Mouse (Mus musculus) forebrain, postnatal 0 days (tissue): ENCODE measurements around the gene Grcc10. TPM values are rescaled to one million over a fixed set of nuclear protein-coding genes. Genes with fewer than 3 reads are reported as not detected.
A peak's percentile ranks its signal among the peaks of the same experiment; 100 is the strongest.

Experiments used
- ATAC-seq: fragments of 200-750 bp; cut with Nextera tagmentation; 2 replicates; pipeline ENCODE4 v1.8.0; 2017; ENCODE audit warnings: mild to moderate bottlenecking, moderate library complexity
- DNase-seq: peaks from one replicate; pipeline ENCODE4 v3.0.0-alpha.2; 2015
- H3K27ac ChIP-seq: fragments of 300-500 bp; sonication (generic); 2 replicates; pipeline ENCODE4 v1.5.1; 2014; ENCODE audit warnings: low read depth, mild to moderate bottlenecking, antibody characterized with exemption, low read length, moderate library complexity, mixed read lengths
- H3K27me3 ChIP-seq: fragments of 300-500 bp; sonication (generic); 2 replicates; pipeline ENCODE4 v1.6.1; 2014; ENCODE audit warnings: mild to moderate bottlenecking, low read length, mixed read lengths; ENCODE audit not compliant: insufficient read depth
- H3K36me3 ChIP-seq: fragments of 300-500 bp; sonication (generic); 2 replicates; pipeline ENCODE4 v1.6.1; 2014; ENCODE audit warnings: mild to moderate bottlenecking, moderate library complexity; ENCODE audit not compliant: insufficient read depth
- H3K4me1 ChIP-seq: fragments of 300-500 bp; sonication (generic); 2 replicates; pipeline ENCODE4 v1.6.1; 2014; ENCODE audit warnings: antibody characterized with exemption; ENCODE audit not compliant: insufficient read depth
- H3K4me2 ChIP-seq: fragments of 300-500 bp; sonication (generic); 2 replicates; pipeline ENCODE4 v1.6.1; 2014; ENCODE audit warnings: low read depth, mild to moderate bottlenecking, moderate library complexity
- H3K4me3 ChIP-seq: fragments of 300-500 bp; sonication (generic); 2 replicates; pipeline ENCODE4 v1.5.1; 2014; ENCODE audit warnings: low read depth, low read length, mixed read lengths
- H3K9ac ChIP-seq: fragments of 300-500 bp; sonication (generic); 2 replicates; pipeline ENCODE4 v1.6.1; 2014; ENCODE audit warnings: mild to moderate bottlenecking
- H3K9me3 ChIP-seq: fragments of 300-500 bp; sonication (generic); 2 replicates; pipeline ENCODE4 v1.6.1; 2016; ENCODE audit warnings: low read length
- CTCF ChIP-seq: sonication (generic); IDR thresholded peaks from 2 replicates; pipeline ENCODE4 v1.5.1; 2016; ENCODE audit warnings: antibody characterized with exemption, control low read depth, low read depth
- WGBS: fragments of 180-500 bp; shearing (Covaris S2); extraction: QIAGEN DNeasy Blood & Tissue Kit; methylation state at CpG from one replicate; pipeline ENCODE4 v1.1.7; 2014; 5-methylcytosine and 5-hydroxymethylcytosine counted together
- microRNA counts: library from miRNA; unstranded; fragments of <30 nt; microRNA quantifications from one replicate; lab custom pipeline; 2015
- microRNA-seq, 2 experiments: library from miRNA; unstranded; fragments of <30 nt; microRNA quantifications; one replicate each; pipeline ENCODE4; 2016
- polyA plus RNA-seq: library from polyadenylated mRNA; unstranded; fragments of >200 nt; fragmentation: Nextera tagmentation; extraction: Ambion mirVana; gene quantifications from 2 replicates; pipeline ENCODE4 v1.2.1, GENCODE M21; 2015
- total RNA-seq: library from RNA; depleted of rRNA; stranded (reverse); fragments of >200 nt; gene quantifications from 2 replicates; pipeline ENCODE4 v1.2.3, GENCODE M21; 2014; rRNA removed

The Grcc10 gene
- total and polyA plus RNA-seq, 2 experiments from 2014 or later = 257 to 699 TPM

DNA sequence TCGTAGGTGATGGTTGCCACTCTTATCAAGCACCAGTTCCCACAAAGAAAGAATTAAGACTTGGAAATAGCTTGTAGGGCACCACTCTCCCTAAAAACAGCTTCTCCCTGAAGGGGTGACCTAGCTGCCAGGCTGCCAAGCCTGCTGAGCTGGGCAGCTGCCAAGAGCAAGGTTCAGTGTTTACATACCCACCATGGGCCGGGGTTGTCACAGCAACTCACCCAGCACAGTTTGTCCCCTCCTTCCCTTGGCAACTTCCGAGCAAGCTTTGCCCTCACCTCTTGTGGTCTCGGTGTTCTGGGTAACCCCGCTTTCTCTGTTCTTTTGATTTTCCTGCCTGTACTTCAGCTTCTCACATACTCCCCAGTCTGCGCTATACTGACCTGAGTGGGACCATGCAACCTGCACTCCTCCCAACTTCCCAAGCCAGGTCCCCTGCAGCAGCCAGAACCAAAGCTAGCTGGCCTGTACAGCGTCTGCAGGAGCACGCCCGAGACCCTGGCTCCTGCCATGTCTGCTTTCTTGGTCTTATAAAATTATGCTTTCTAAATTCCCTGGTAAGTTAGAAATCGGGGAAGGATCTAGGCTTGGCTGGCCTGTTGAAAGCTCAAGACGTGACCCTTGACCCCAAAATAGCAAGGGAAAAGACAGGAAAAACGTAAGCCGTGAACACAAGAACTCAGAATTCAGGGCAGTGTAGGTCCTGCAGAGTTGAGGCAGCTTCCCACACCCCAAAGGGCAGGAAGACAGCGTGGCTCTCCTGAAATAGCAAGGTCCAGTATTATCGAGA lies 46.8 kb downstream of the Grcc10 start:
- Histone ChIP-seq H3K9me3 (no peaks in the 10 kb centered on the region), H3K36me3 (no peaks in the 10 kb centered on the region; the same call in 1 of the 2 replicates), H3K4me2 (no peak overlapping the region), H3K27ac (0 out of 2 replicates have a peak overlapping the region, but pooled peaks have one; percentile 45), H3K4me1 (no peaks in the 10 kb centered on the region), H3K4me3 (no peak overlapping the region), H3K27me3 (no peaks in the 10 kb centered on the region), H3K9ac (no peak overlapping the region)
- no peak for TF ChIP-seq CTCF
- WGBS = 63% methylated on average over 15 of the region's 15 CpGs
- DNase-seq = peak; percentile 62
- ATAC-seq = peak; percentile 81

- H3K9me3 ChIP-seq = no peaks in the 10 kb centered on the region
- H3K4me3 ChIP-seq = no peak overlapping the region
- H3K27me3 ChIP-seq = no peaks in the 10 kb centered on the region
- 79% methylated on average over 15 of the region's 15 CpGs for WGBS
- no peak for DNase-seq
- no peak overlapping the region for H3K9ac ChIP-seq
- no peak for ATAC-seq
- no peaks in the 10 kb centered on the region for H3K4me1 ChIP-seq
- no peak overlapping the region for H3K4me2 ChIP-seq
- H3K36me3 ChIP-seq = no peaks in the 10 kb centered on the region
- no peak for TF ChIP-seq CTCF
- 0 out of 2 replicates have a peak overlapping the region, but pooled peaks have one; percentile 45 for H3K27ac ChIP-seq
These were observed 47.8 kb downstream of the Grcc10 start for GRCm38 (mm10) chr6:124693243-124693981.

GRCm38 (mm10) chr6:124690517-124690916 lies 50.7 kb downstream of the Grcc10 start:
- Histone ChIP-seq H3K36me3 (no peaks in the 10 kb centered on the region), H3K27ac (no peak overlapping the region), H3K4me1 (no peaks in the 10 kb centered on the region), H3K27me3 (no peaks in the 10 kb centered on the region), H3K9me3 (no peaks in the 10 kb centered on the region), H3K4me2 (no peak overlapping the region), H3K9ac (no peak overlapping the region), H3K4me3 (no peak overlapping the region)
- no peak for TF ChIP-seq CTCF
- 92% methylated on average over 3 of the region's 3 CpGs for WGBS
- ATAC-seq = no peak
- DNase-seq = no peak

MicroRNAs encoded within 50 kb of the gene (microRNA counts, 519-probe panel; counts per million panel counts)
- microRNA mmu-miR-141 (lab: Ali Mortazavi, UCI) (2,089 counts per million, percentile 17 among the panel's probes with 10 or more counts), microRNA mmu-miR-200c (lab: Ali Mortazavi, UCI) (2,847 counts per million, percentile 22 among the panel's probes with 10 or more counts)

Small RNAs within 50 kb of the gene (microRNA-seq; reads per million reads assigned to microRNA genes)
- gene Mir141 = 87.3 to 89.4 reads per million in 2 experiments
- 387 to 424 reads per million in 2 experiments for gene Mir200c

Other genes starting within 250 kb of the Grcc10 start
- gene C1rl, start 248.3 kb downstream of the Grcc10 start, total RNA-seq = 0.48 TPM in 1 of 2 replicates, not detected in the other
- 0.19 and 0.22 TPM in 2 replicates for gene C1rl, start 248.3 kb downstream of the Grcc10 start, polyA plus RNA-seq
- 0.23 and 1.1 TPM in 2 replicates for gene C1ra, start 229.0 kb downstream of the Grcc10 start, total RNA-seq
- 0.49 and 0.58 TPM in 2 replicates for gene C1ra, start 229.0 kb downstream of the Grcc10 start, polyA plus RNA-seq
- 1.9 and 2.9 TPM in 2 replicates for gene C1s1, start 199.0 kb downstream of the Grcc10 start, total RNA-seq
- 0.67 and 0.83 TPM in 2 replicates for gene C1s1, start 199.0 kb downstream of the Grcc10 start, polyA plus RNA-seq
- not detected in 2 replicates for gene C1rb, start 171.1 kb downstream of the Grcc10 start, total RNA-seq
- not detected in 2 replicates for gene C1rb, start 171.1 kb downstream of the Grcc10 start, polyA plus RNA-seq
- 0.15 and 0.19 TPM in 2 replicates for gene C1s2, start 105.3 kb downstream of the Grcc10 start, total RNA-seq
- 0.17 and 0.18 TPM in 2 replicates for gene C1s2, start 105.3 kb downstream of the Grcc10 start, polyA plus RNA-seq
- 27.6 and 35.6 TPM in 2 replicates for gene Lpcat3, start 78.3 kb downstream of the Grcc10 start, total RNA-seq
- 34.3 and 41.3 TPM in 2 replicates for gene Lpcat3, start 78.3 kb downstream of the Grcc10 start, polyA plus RNA-seq
- gene Emg1, start 29.2 kb downstream of the Grcc10 start, total RNA-seq = 105 TPM in 2 replicates
- 96.2 and 116 TPM in 2 replicates for gene Emg1, start 29.2 kb downstream of the Grcc10 start, polyA plus RNA-seq
- 200 and 215 TPM in 2 replicates for gene Phb2, start 29.0 kb downstream of the Grcc10 start, total RNA-seq
- 271 TPM in 2 replicates for gene Phb2, start 29.0 kb downstream of the Grcc10 start, polyA plus RNA-seq
- gene Ptpn6, start 2.7 kb downstream of the Grcc10 start, total RNA-seq = 2.2 and 2.9 TPM in 2 replicates
- 3.6 and 3.8 TPM in 2 replicates for gene Ptpn6, start 2.7 kb downstream of the Grcc10 start, polyA plus RNA-seq
- not detected in 2 replicates for gene Gm45234, start 14.6 kb upstream of the Grcc10 start, total RNA-seq
- 0.11 TPM in 1 of 2 replicates, not detected in the other for gene Gm45234, start 14.6 kb upstream of the Grcc10 start, polyA plus RNA-seq
- 15.0 and 16.7 TPM in 2 replicates for gene Atn1, start 15.2 kb upstream of the Grcc10 start, total RNA-seq
- gene Atn1, start 15.2 kb upstream of the Grcc10 start, polyA plus RNA-seq = 19.3 and 24.2 TPM in 2 replicates
- gene Eno2, start 28.3 kb upstream of the Grcc10 start, total RNA-seq = 130 and 148 TPM in 2 replicates
- gene Eno2, start 28.3 kb upstream of the Grcc10 start, polyA plus RNA-seq = 88.5 and 113 TPM in 2 replicates
- gene Lrrc23, start 38.4 kb upstream of the Grcc10 start, total RNA-seq = 13.7 and 13.8 TPM in 2 replicates
- 9.6 and 14.7 TPM in 2 replicates for gene Lrrc23, start 38.4 kb upstream of the Grcc10 start, polyA plus RNA-seq
- 4.3 and 6.0 TPM in 2 replicates for gene Spsb2, start 67.3 kb upstream of the Grcc10 start, total RNA-seq
- 6.8 and 7.0 TPM in 2 replicates for gene Spsb2, start 67.3 kb upstream of the Grcc10 start, polyA plus RNA-seq
- 332 and 338 TPM in 2 replicates for gene Tpi1, start 72.9 kb upstream of the Grcc10 start, total RNA-seq
- gene Tpi1, start 72.9 kb upstream of the Grcc10 start, polyA plus RNA-seq = 354 and 367 TPM in 2 replicates
- 215 and 224 TPM in 2 replicates for gene Usp5, start 88.1 kb upstream of the Grcc10 start, total RNA-seq
- gene Usp5, start 88.1 kb upstream of the Grcc10 start, polyA plus RNA-seq = 173 and 191 TPM in 2 replicates
- 13.5 and 20.7 TPM in 2 replicates for gene Cdca3, start 88.2 kb upstream of the Grcc10 start, total RNA-seq
- 28.5 and 30.5 TPM in 2 replicates for gene Cdca3, start 88.2 kb upstream of the Grcc10 start, polyA plus RNA-seq
- 0.90 and 1.8 TPM in 2 replicates for gene Gnb3, start 98.9 kb upstream of the Grcc10 start, total RNA-seq
- gene Gnb3, start 98.9 kb upstream of the Grcc10 start, polyA plus RNA-seq = 0.61 and 1.2 TPM in 2 replicates
- gene P3h3, start 116.4 kb upstream of the Grcc10 start, total RNA-seq = 78.8 and 85.7 TPM in 2 replicates
- 6.2 and 9.1 TPM in 2 replicates for gene P3h3, start 116.4 kb upstream of the Grcc10 start, polyA plus RNA-seq
- 154 and 160 TPM in 2 replicates for gene Gpr162, start 122.6 kb upstream of the Grcc10 start, total RNA-seq
- 30.3 and 38.1 TPM in 2 replicates for gene Gpr162, start 122.6 kb upstream of the Grcc10 start, polyA plus RNA-seq
- 0.57 and 0.69 TPM in 2 replicates for gene Cd4, start 146.8 kb upstream of the Grcc10 start, total RNA-seq
- gene Cd4, start 146.8 kb upstream of the Grcc10 start, polyA plus RNA-seq = 0.25 and 0.72 TPM in 2 replicates
- 1.9 and 2.4 TPM in 2 replicates for gene Lag3, start 170.3 kb upstream of the Grcc10 start, total RNA-seq
- gene Lag3, start 170.3 kb upstream of the Grcc10 start, polyA plus RNA-seq = 2.6 and 3.9 TPM in 2 replicates
- gene Ptms, start 178.7 kb upstream of the Grcc10 start, total RNA-seq = 722 and 784 TPM in 2 replicates
- gene Ptms, start 178.7 kb upstream of the Grcc10 start, polyA plus RNA-seq = 1,090 and 1,099 TPM in 2 replicates
- gene Mlf2, start 190.0 kb upstream of the Grcc10 start, total RNA-seq = 432 and 471 TPM in 2 replicates
- 665 and 718 TPM in 2 replicates for gene Mlf2, start 190.0 kb upstream of the Grcc10 start, polyA plus RNA-seq
- gene Cops7a, start 224.2 kb upstream of the Grcc10 start, total RNA-seq = 82.4 and 117 TPM in 2 replicates
- gene Cops7a, start 224.2 kb upstream of the Grcc10 start, polyA plus RNA-seq = 87.8 and 93.0 TPM in 2 replicates